Mouse (Mus musculus) heart, postnatal 14 days (tissue): ENCODE measurements around the gene Rhbdl3. TPM values are rescaled to one million over a fixed set of nuclear protein-coding genes. Genes with fewer than 3 reads are reported as not detected.

ENCODE experiments used
- DNase-seq, 2 experiments: peaks; one replicate each; pipeline ENCODE4 v3.0.0; 2021 to 2022
- intact Hi-C: fragments of 180-260 bp; cut with DNase I; formaldehyde crosslinking; loops from one replicate; pipeline ENCODE4 v1.15.1; 2025
- long read RNA-seq, 2 experiments: library from polyadenylated mRNA; stranded (forward); transcript quantifications; one replicate each; pipeline ENCODE4 v2.0.0; 2021
- total RNA-seq, 2 experiments: library from RNA; stranded (reverse); gene quantifications; 2 replicates each; pipeline ENCODE4 v1.2.3; 2021

Gene Rhbdl3
- 1 to 10 TPM; 3.8 to 5.3 TPM for total RNA-seq
- long read RNA-seq, experiment 1, partial matches to known transcripts, result 2 of 11 reads
- long read RNA-seq, experiment 1, other reads (novel, unspliced or antisense), result 6 of 11 reads
- long read RNA-seq, experiment 2, partial matches to known transcripts, result 1 of 5 reads
- long read RNA-seq, experiment 2, other reads (novel, unspliced or antisense), result 1 of 5 reads

GRCm38 (mm10) chr11:80300551-80301315 is at the start of gene Rhbdl3:
Gene Rhbdl3 (plus strand): TSS chr11:80300912.
- intact Hi-C loops, result no loop called here
- peak; percentile 73 to 82 for DNase-seq

- intact Hi-C loops, result no loop called here
- no peak for DNase-seq
Measured at GRCm38 (mm10) chr11:80264137-80264536, 36.6 kb upstream of the Rhbdl3 start.

GRCm38 (mm10) chr11:80271096-80271495 is 29.6 kb upstream of the Rhbdl3 start:
- DNase-seq, result no peak
- intact Hi-C loops, result no loop called here

GRCm38 (mm10) chr11:80275011-80275410 is 25.7 kb upstream of the Rhbdl3 start:
- DNase-seq, result no peak
- intact Hi-C loops, result no loop called here

- no peak for DNase-seq
- intact Hi-C loops, result no loop called here
Measured at GRCm38 (mm10) chr11:80278054-80278453, 22.7 kb upstream of the Rhbdl3 start.

GRCm38 (mm10) chr11:80283786-80284185 is 16.9 kb upstream of the Rhbdl3 start:
- DNase-seq, result peak in 1 of 2 experiments; percentile 51
- intact Hi-C loops, result no loop called here

- intact Hi-C loops, result no loop called here
- DNase-seq, result peak; percentile 23 to 56
Measured at GRCm38 (mm10) chr11:80284641-80285040, 16.1 kb upstream of the Rhbdl3 start.

- DNase-seq, result peak; percentile 67 to 81
- intact Hi-C loops, result loop anchor here (1.0 kb wide), 1 partner anchor 65 kb away; no protein-coding TSS in a partner anchor
Measured at GRCm38 (mm10) chr11:80287150-80287549, 13.6 kb upstream of the Rhbdl3 start.

- intact Hi-C loops, result no loop called here
- peak; percentile 51 to 66 for DNase-seq
Measured at GRCm38 (mm10) chr11:80289701-80290445, 10.8 kb upstream of the Rhbdl3 start.

GRCm38 (mm10) chr11:80291004-80291403 is 9.7 kb upstream of the Rhbdl3 start:
- DNase-seq, result no peak
- intact Hi-C loops, result no loop called here

GRCm38 (mm10) chr11:80292463-80292862 is 8.2 kb upstream of the Rhbdl3 start:
- intact Hi-C loops, result no loop called here
- no peak for DNase-seq

GRCm38 (mm10) chr11:80295066-80295465 is 5.6 kb upstream of the Rhbdl3 start:
- intact Hi-C loops, result no loop called here

GRCm38 (mm10) chr11:80295785-80296184 is 4.9 kb upstream of the Rhbdl3 start:
- no peak for DNase-seq
- intact Hi-C loops, result no loop called here

More at GRCm38 (mm10) chr11:80295066-80295465, 5.6 kb upstream of the Rhbdl3 start:
- DNase-seq, result no peak

GRCm38 (mm10) chr11:80299513-80300235 is 1.0 kb upstream of the Rhbdl3 start:
- intact Hi-C loops, result no loop called here

GRCm38 (mm10) chr11:80301316-80302045 is 769 bp downstream of the Rhbdl3 start:
- intact Hi-C loops, result no loop called here
- DNase-seq, result peak; percentile 66 to 77

More at GRCm38 (mm10) chr11:80299513-80300235, 1.0 kb upstream of the Rhbdl3 start:
- DNase-seq, result no peak

GRCm38 (mm10) chr11:80302046-80302390 is 1.3 kb downstream of the Rhbdl3 start:
- intact Hi-C loops, result no loop called here
- no peak for DNase-seq

- intact Hi-C loops, result no loop called here
- peak; percentile 56 to 73 for DNase-seq
Measured at GRCm38 (mm10) chr11:80302536-80302935, 1.8 kb downstream of the Rhbdl3 start.

GRCm38 (mm10) chr11:80303746-80304145 is 3.0 kb downstream of the Rhbdl3 start:
- intact Hi-C loops, result no loop called here
- DNase-seq, result no peak

GRCm38 (mm10) chr11:80304846-80305245 is 4.1 kb downstream of the Rhbdl3 start:
- DNase-seq, result no peak
- intact Hi-C loops, result no loop called here

GRCm38 (mm10) chr11:80308537-80308936 is 7.8 kb downstream of the Rhbdl3 start:
- DNase-seq, result no peak
- intact Hi-C loops, result no loop called here
